Mouse (Mus musculus): Measurements from ENCODE around the gene Slco2a1. TPM values are rescaled to one million over a fixed set of nuclear protein-coding genes. Genes with fewer than 3 reads are reported as not detected.

Slco2a1 gene
- total RNA-seq, 2 experiments from 2014 or later: 0.09 TPM; not detected in 1

DNA sequence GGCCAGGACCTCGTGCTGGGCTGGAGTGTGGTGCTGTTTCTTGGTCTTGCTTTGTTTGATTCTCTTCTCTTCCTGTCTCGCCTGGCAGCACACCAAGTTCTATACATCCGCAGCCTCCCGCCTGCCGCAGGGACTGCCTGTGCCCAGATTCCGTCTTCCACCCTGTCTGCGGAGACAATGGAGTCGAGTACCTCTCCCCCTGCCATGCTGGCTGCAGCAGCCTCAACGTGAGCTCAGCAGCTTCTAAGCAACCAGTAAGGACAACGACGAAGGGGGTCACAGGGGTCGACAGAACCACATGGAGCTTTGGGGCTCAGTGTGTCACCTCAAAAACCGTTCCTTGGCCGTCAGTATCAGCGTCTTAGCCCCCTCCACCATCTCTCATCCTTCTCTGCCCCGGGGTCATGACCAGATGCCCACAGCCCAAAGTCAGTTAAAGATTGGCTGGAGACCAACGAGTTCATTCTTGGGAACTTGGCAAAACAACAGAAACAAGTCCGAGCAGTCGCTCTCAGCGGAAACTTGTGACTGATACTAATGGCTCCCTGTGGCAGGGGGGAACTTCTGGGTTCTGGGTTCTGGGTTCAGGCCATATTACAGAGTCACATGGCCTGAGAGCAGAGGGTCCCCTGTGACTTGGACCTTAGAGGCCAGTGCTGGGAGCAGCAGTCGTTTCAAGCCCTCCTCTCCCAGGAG, 88.5 kb downstream of the Slco2a1 start:
- ATAC-seq (replicated peaks; ENCODE audit: low FRiP score, poor library complexity, severe bottlenecking): no peak

DNA sequence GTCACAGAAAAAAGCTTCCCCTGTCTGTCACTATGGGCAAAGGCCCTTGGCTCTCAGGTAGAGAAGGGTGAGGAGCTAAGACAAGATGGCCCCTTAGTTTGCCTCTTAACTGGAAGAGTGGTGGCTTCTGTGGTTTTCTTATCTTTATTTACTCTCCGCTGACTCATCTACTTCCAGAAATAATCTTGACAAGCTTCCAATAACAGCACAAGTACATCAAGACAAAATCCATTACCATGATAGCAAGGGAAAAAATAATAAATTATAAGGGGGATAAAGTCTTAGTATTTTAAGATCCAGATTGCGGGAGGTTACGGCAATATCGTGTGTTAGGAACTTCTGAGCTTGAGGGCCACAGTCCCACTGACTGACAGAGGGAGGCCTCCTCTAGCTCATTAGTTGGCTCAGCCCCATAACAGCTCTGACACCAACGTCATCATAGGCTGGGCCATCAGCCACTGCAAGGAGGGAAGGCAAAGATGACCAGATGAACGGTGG, 89.7 kb downstream of the Slco2a1 start:
- ATAC-seq (replicated peaks; ENCODE audit: low FRiP score, poor library complexity, severe bottlenecking): no peak

- ATAC-seq (replicated peaks; ENCODE audit: low FRiP score, poor library complexity, severe bottlenecking): no peak
These were observed 91.7 kb downstream of the Slco2a1 start for GRCm38 (mm10) chr9:103080211-103080610.

DNA sequence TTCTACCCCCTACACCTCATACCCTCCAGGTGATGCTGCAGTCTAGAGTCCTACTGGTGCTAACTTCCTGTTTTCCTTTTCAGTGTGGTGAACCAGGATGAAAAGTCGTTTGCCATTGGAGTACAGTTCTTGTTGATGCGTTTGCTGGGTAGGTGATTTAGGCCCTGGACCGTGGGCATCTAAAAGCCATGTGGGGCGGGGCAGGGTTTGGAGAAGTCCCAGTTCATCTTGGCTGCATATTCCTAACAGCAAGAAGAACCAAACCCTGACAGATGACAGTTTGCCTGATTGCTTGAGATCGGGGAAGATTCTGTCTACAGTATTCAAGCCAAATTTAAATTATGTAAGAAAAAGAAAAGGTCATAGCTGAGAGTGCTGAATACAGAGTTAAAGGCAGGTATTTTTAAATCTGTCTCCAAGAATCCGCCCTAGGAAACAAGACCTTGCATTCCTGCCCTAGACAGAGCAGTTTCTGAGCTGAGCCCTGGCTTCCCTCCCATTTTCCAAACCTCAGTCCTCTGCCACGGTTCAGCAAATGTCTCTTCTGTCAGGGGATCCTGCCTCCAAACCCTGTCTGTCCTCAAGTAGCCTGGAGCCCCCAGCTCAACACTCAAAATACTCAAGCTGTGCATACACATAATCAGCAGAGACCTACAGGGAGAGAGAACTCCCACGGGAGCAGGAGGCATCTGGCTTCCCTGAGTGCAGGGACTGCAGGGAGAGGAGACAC, 93.9 kb downstream of the Slco2a1 start:
- no peak for ATAC-seq (replicated peaks; ENCODE audit: low FRiP score, poor library complexity, severe bottlenecking)

DNA sequence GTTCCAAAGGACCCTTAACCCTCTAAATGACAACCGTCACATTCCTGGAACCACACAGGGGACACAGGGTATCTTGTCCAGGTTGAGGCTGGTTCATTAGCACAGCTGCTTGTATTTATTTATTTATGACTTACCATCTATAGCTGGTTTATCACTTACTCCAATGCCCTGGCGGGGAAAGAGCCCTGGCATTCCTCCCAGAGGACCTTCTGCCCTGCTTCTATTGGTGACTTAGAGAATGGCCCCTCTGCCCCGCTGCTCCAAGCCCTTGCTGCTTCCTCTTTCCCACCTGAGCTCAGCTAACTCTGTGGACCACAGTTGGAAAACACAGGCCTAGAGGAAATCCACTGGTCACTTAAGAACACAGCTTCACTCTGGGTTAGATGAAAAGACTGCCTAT, 94.9 kb downstream of the Slco2a1 start:
- ATAC-seq (replicated peaks; ENCODE audit: low FRiP score, poor library complexity, severe bottlenecking): no peak

GRCm38 (mm10) chr9:103086736-103087135, 98.2 kb downstream of the Slco2a1 start:
- ATAC-seq (replicated peaks; ENCODE audit: low FRiP score, poor library complexity, severe bottlenecking): no peak

DNA sequence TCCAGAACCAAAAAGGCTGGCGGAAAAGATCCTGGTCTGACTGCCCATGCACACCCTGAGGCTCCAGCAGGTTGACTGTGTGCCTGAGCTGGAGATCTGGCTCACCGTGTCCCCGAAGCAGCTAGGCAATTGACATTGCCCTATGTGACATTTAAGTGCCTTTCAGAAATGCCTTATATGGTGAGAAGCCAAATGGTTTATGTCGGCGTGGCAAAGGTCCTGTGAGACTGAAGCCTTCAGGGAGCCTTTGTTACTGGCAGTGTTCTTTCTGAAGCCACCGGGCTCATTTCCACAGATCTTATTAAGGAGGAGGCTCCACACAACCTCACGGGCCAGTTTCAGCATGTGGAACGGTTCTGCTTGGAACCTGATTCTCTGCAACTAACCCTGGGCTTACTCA, 98.8 kb downstream of the Slco2a1 start:
- ATAC-seq (replicated peaks; ENCODE audit: low FRiP score, poor library complexity, severe bottlenecking): no peak

DNA sequence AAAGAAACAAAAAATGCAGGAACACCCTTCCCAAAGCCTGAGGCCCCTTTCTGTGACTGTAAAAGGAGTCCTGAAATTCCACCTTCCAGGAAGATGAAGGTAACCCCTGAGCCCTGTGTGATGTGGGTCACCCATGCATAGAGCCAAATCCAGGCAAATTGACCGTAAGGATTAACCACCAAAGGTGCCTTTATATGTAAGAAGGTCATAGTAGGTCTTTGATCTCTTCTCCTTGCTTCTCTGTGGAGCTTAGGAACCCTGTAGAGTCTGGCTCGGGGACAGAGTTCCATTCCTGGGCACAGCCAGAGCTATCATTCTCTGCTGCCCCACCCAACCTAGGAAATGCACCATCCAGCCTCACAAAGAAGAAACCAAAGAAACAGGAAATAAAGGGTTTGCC, 100.1 kb downstream of the Slco2a1 start:
- no peak for ATAC-seq (replicated peaks; ENCODE audit: low FRiP score, poor library complexity, severe bottlenecking)

GRCm38 (mm10) chr9:103090116-103090875, 101.8 kb downstream of the Slco2a1 start:
- peak; percentile 67; the same call in 1 of the 2 replicates for ATAC-seq (replicated peaks; ENCODE audit: low FRiP score, poor library complexity, severe bottlenecking)

DNA sequence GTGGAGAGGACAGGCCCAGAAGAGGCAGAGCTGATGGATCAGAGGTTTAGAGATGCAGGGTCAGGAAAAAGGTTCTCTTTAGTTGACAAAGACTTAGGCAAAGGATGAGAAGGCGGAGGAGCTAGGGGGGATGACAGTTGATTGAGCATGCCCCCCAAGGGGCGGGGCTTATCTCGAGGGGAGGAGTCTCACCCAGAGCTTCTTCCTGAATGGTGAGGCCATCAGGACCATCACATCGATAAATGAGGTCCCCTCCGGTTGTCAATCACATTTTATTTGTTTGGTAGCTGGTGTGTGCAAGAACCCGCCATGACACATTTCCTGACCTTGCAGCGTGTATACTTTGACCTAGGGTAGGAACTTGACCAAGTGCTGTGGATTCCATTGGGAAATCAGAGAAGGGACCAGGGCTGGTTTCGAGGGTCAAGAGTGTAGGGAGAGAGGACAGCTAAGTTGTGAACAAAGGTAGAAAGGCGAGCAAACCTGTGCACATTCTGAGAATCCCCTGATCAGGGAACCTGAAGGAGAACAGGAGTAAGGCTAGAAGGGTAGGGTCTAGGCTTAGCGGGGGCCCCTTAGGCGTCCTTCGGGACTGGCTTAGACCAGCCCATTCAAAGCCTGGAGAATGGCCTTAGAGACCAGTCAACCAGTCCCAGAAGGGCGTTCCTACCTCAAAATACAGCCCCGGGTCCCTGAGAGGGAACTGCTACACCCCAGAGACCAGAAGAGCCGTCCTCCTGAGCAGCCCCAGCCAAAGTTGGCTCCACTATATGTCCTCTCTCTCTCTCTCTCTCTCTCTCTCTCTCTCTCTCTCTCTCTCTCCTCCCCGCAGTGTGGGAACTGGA, 102.7 kb downstream of the Slco2a1 start:
- ATAC-seq (replicated peaks; ENCODE audit: low FRiP score, poor library complexity, severe bottlenecking): no peak

DNA sequence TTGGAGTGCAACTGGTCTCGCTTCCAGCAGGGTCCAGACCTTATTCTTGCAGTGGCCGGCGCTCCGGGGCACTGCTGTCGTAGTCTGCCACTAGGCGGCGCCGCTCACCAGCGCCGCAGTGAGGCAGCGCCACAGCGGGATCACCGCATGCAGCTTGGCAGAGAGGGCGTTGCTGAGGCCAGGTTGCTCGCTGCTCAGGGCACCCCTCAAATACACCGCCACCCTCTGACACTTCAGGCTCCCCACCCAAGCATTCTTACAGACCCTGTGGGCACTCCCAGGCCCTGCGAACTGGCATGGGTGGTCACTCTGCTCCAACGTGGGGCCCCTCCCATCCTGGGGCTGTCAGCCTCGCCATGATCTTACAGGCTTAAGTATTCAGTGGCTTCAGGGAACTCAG, 103.7 kb downstream of the Slco2a1 start:
- ATAC-seq (replicated peaks; ENCODE audit: low FRiP score, poor library complexity, severe bottlenecking): peak; percentile 92

DNA sequence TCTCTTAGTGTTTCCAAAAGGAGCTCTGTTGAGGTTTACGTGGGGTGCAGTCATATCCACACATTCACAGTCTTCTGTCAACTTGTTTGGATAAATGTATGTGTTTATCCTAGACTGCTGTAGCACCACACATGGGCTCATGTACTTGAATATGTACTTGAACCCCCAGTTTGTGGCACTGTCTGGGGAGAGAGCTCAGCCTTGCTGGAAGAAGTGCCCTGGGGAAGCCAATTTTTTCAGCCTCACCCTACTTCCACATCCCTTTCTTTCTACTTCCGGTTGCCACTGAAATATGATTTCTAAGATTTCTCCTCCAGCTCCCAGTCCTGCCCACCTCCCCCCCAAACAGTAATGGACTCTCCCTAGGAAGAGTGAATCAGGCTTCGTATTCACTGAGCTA, 105.2 kb downstream of the Slco2a1 start:
- no peak for ATAC-seq (replicated peaks; ENCODE audit: low FRiP score, poor library complexity, severe bottlenecking)

DNA sequence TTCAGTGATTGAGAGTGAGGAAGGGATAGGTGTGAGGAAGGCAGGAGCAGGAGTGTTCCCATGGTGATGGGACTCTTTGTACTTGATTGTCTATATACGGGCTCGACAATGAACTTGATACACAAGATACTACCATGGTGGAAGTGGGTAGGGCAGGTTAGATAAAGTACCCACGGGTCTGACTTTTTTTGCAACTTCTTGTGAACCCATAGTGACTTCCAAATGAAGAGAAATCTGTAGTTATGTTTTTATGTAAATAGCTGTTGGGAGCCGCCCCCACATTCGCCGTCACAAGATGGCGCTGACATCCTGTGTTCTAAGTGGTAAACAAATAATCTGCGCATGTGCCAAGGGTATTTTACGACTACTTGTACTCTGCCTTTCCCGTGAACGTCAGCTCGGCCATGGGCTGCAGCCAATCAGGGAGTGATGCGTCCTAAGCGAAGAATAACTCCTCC, 119.9 kb downstream of the Slco2a1 start:
- peak; percentile 52; the same call in 1 of the 2 replicates for ATAC-seq (replicated peaks; ENCODE audit: low FRiP score, poor library complexity, severe bottlenecking)

DNA sequence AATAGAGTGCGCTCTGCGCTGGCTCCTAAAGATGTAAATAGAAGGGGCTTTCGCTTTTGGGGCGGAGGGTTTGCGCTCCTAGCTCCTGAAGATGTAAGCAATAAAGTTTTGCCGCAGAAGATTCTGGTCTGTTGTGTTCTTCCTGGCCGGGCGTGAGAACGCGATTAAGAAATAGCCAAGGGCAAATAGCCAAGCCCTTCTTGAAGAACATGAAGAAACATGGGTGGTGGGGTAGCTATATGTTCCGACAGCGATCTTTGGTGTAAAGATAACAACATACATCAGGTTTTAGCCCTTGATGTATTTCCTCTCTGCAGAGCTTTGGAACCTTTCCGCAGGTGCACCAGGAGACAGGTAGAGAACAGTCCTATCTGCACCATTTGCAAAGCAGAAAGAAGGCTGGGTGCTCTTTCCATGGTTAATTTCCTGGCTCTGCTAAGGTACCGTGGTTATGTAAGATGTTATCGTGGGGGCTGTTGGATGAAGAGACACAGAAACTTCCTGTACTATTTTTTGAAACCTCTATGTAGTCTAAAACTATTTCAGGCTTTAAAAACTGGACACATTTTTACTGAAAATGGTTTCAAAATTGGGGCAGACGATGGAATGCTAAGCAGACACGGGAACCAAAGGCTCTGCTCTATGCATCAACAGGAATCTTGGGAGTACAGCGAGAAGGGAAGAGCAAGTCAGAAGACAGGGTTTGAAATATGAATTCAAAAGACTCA, 120.6 kb downstream of the Slco2a1 start:
- no peak for ATAC-seq (replicated peaks; ENCODE audit: low FRiP score, poor library complexity, severe bottlenecking)

GRCm38 (mm10) chr9:103109911-103110310, 121.4 kb downstream of the Slco2a1 start:
- no peak for ATAC-seq (replicated peaks; ENCODE audit: low FRiP score, poor library complexity, severe bottlenecking)

DNA sequence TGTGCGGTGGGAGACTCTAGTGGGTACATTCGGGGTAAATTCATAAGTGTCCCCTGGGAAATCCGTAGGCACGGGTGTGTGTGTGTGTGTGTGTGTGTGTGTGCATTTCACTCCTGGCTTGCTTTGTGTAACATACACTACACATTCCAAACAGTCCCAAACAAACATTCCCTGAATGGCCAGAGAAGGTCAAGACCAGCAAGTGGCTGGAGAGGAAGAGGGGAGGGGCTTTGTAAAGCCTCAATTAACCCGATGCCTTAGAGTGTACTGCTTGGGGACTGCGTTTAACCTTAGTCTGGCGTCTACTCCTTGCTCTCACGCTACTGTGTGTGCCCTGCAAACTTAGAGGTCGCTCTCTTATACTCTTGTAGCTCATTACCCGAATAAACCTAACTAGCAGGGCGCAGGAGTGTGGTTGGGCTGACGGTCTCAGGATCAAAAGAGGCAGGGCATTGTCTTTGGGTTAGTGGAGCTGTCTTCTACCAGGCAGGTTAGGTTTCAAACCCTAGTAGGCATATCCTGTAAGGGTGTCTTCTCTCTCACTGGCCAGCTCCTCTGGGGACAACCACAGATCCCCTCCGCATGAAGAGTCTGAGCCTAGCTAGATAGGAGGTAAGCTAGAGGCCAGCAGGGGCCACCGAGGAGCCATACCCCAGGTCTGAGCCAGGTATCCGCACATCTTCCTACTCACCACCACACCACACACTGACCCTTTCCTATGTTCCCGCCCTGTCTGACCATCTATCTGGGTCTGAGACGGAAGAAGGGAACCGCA, 122.4 kb downstream of the Slco2a1 start:
- no peak for ATAC-seq (replicated peaks; ENCODE audit: low FRiP score, poor library complexity, severe bottlenecking)

DNA sequence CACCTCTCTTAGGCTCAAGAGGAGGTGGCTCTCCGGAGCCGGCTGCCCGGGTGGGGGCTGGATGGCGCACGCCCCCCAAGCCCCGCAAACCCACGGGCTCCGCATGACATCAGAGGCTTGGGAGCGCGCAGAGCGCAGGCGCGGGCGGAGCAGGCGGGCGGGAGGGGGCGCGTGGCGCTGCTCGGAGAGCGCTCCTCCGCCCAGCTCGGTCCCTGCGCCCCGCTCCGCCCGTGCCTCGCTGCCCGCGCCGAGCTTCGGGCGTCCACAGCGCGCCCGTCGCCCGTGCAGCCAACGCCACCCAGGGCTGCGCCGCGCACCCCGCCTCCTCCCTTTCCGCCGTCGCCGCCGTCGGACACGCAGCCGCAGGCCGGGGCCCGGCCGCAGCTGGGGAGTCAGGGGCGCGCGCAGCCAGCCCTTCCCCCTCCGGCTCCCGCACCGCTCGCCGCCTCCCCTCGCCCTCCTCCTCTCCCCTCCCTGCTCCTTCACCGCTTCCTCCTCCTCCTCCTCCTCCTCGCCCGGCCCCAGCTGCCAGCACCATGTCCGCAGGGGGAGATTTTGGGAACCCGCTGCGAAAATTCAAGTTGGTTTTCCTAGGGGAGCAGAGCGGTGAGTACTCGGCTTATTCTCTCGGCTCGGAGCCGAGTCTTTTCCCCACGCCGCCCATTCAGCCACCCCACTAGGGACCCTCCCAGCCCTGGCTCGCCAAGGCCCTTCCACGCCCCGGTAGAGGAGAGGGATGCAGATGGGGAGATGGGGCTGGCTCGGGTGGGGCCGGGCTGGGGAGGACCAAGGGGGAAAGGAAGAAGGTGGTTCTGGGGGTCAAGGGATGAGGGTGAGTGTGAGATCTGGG, 123.3 kb downstream of the Slco2a1 start, which contains the start of gene Rab6b:
Gene Rab6b, plus strand, starts transcription at position 167 of the 850 bp plus-strand sequence.
- ATAC-seq (replicated peaks; ENCODE audit: low FRiP score, poor library complexity, severe bottlenecking): no peak

Measured in erythroblast, adult 5-6 weeks (primary cell).